Mouse (Mus musculus): ENCODE data around the gene Rai1. TPM values are rescaled to one million over a fixed set of nuclear protein-coding genes. Genes with fewer than 3 reads are reported as not detected.

Gene Rai1
- total and polyA plus RNA-seq, 2 experiments, result 2.7 to 12.9 TPM

- Histone ChIP-seq H3K4me1 (ENCODE audit: control insufficient read depth, insufficient read depth, low read length) (no peaks in the 10 kb centered on the region), H3K79me2 (ENCODE audit: control insufficient read depth, insufficient read depth, low read length) (no peaks in the 10 kb centered on the region), H3K36me3 (ENCODE audit: control insufficient read depth, insufficient read depth, low read length) (no peaks in the 10 kb centered on the region), H3K9ac (ENCODE audit: low read depth, low read length) (no peak overlapping the region), H3K4me3 (ENCODE audit: insufficient read depth, low read depth, low read length) (no peak overlapping the region), H3K27me3 (ENCODE audit: control insufficient read depth, insufficient read depth, low read length) (no peaks in the 10 kb centered on the region), H3K27ac (replicated peaks; ENCODE audit: insufficient read depth, low read depth, low read length) (no peak overlapping the region)
- DNase-seq (ENCODE audit: extremely low read depth, low read depth, low spot score), result no peak
- 89% methylated on average over 21 of the region's 21 CpGs for WGBS
- TF ChIP-seq POLR2A (IDR thresholded peaks at IDR 0.05; ENCODE audit: extremely low read depth, insufficient read depth, low read length) (no peak), CTCF (IDR thresholded peaks at IDR 0.05; ENCODE audit: low read depth, low read length) (no peak)
Observed at GRCm38 (mm10) chr11:60189501-60190040, 84.8 kb downstream of the Rai1 start.

GRCm38 (mm10) chr11:60190055-60190641 lies 85.3 kb downstream of the Rai1 start:
- Histone ChIP-seq H3K36me3 (ENCODE audit: control insufficient read depth, insufficient read depth, low read length) (no peaks in the 10 kb centered on the region), H3K79me2 (ENCODE audit: control insufficient read depth, insufficient read depth, low read length) (no peaks in the 10 kb centered on the region), H3K4me1 (ENCODE audit: control insufficient read depth, insufficient read depth, low read length) (no peaks in the 10 kb centered on the region), H3K27me3 (ENCODE audit: control insufficient read depth, insufficient read depth, low read length) (no peaks in the 10 kb centered on the region), H3K4me3 (ENCODE audit: insufficient read depth, low read depth, low read length) (no peak overlapping the region), H3K9ac (ENCODE audit: low read depth, low read length) (no peak overlapping the region), H3K27ac (replicated peaks; ENCODE audit: insufficient read depth, low read depth, low read length) (no peak overlapping the region)
- no peak for DNase-seq (ENCODE audit: extremely low read depth, low read depth, low spot score)
- no peak for TF ChIP-seq POLR2A (IDR thresholded peaks at IDR 0.05; ENCODE audit: extremely low read depth, insufficient read depth, low read length)
- no peak for TF ChIP-seq CTCF (IDR thresholded peaks at IDR 0.05; ENCODE audit: low read depth, low read length)
- whole genome bisulfite sequencing, result 95% methylated on average over 17 of the region's 17 CpGs

- Histone ChIP-seq H3K27ac (replicated peaks; ENCODE audit: insufficient read depth, low read depth, low read length) (no peak overlapping the region), H3K36me3 (ENCODE audit: control insufficient read depth, insufficient read depth, low read length) (no peaks in the 10 kb centered on the region), H3K27me3 (ENCODE audit: control insufficient read depth, insufficient read depth, low read length) (no peaks in the 10 kb centered on the region), H3K9ac (ENCODE audit: low read depth, low read length) (no peak overlapping the region), H3K79me2 (ENCODE audit: control insufficient read depth, insufficient read depth, low read length) (no peaks in the 10 kb centered on the region), H3K4me1 (ENCODE audit: control insufficient read depth, insufficient read depth, low read length) (no peaks in the 10 kb centered on the region), H3K4me3 (ENCODE audit: insufficient read depth, low read depth, low read length) (no peak overlapping the region)
- TF ChIP-seq CTCF (IDR thresholded peaks at IDR 0.05; ENCODE audit: low read depth, low read length), result no peak
- TF ChIP-seq POLR2A (IDR thresholded peaks at IDR 0.05; ENCODE audit: extremely low read depth, insufficient read depth, low read length), result no peak
- DNase-seq (ENCODE audit: extremely low read depth, low read depth, low spot score), result no peak
- 64% methylated on average over 6 of the region's 6 CpGs for WGBS
Observed at GRCm38 (mm10) chr11:60192534-60192933, 87.7 kb downstream of the Rai1 start.

- no peak for TF ChIP-seq CTCF (IDR thresholded peaks at IDR 0.05; ENCODE audit: low read depth, low read length)
- TF ChIP-seq POLR2A (IDR thresholded peaks at IDR 0.05; ENCODE audit: extremely low read depth, insufficient read depth, low read length), result no peak
- DNase-seq (ENCODE audit: extremely low read depth, low read depth, low spot score), result no peak
- 88% methylated on average over 4 of the region's 4 CpGs for WGBS
- Histone ChIP-seq H3K79me2 (ENCODE audit: control insufficient read depth, insufficient read depth, low read length) (no peaks in the 10 kb centered on the region), H3K4me3 (ENCODE audit: insufficient read depth, low read depth, low read length) (no peak overlapping the region), H3K4me1 (ENCODE audit: control insufficient read depth, insufficient read depth, low read length) (no peaks in the 10 kb centered on the region), H3K9ac (ENCODE audit: low read depth, low read length) (no peak overlapping the region), H3K36me3 (ENCODE audit: control insufficient read depth, insufficient read depth, low read length) (no peaks in the 10 kb centered on the region), H3K27me3 (ENCODE audit: control insufficient read depth, insufficient read depth, low read length) (no peaks in the 10 kb centered on the region), H3K27ac (replicated peaks; ENCODE audit: insufficient read depth, low read depth, low read length) (no peak overlapping the region)
Observed at GRCm38 (mm10) chr11:60193556-60193955, 88.7 kb downstream of the Rai1 start.

GRCm38 (mm10) chr11:60195108-60195507 lies 90.3 kb downstream of the Rai1 start:
- peak; percentile 31 for DNase-seq (ENCODE audit: extremely low read depth, low read depth, low spot score)
- no peaks in the 10 kb centered on the region for H3K27me3 ChIP-seq (ENCODE audit: control insufficient read depth, insufficient read depth, low read length)
- no peaks in the 10 kb centered on the region for H3K79me2 ChIP-seq (ENCODE audit: control insufficient read depth, insufficient read depth, low read length)
- H3K9ac ChIP-seq (ENCODE audit: low read depth, low read length), result no peak overlapping the region
- TF ChIP-seq POLR2A (IDR thresholded peaks at IDR 0.05; ENCODE audit: extremely low read depth, insufficient read depth, low read length) (no peak), CTCF (IDR thresholded peaks at IDR 0.05; ENCODE audit: low read depth, low read length) (peak; percentile 53)
- no peak overlapping the region for H3K27ac ChIP-seq (replicated peaks; ENCODE audit: insufficient read depth, low read depth, low read length)
- peaks cover 8% of the 10 kb centered on the region for H3K36me3 ChIP-seq (ENCODE audit: control insufficient read depth, insufficient read depth, low read length)
- H3K4me3 ChIP-seq (ENCODE audit: insufficient read depth, low read depth, low read length), result no peak overlapping the region
- H3K4me1 ChIP-seq (ENCODE audit: control insufficient read depth, insufficient read depth, low read length), result no peaks in the 10 kb centered on the region

- DNase-seq (ENCODE audit: extremely low read depth, low read depth, low spot score), result no peak
- no peaks in the 10 kb centered on the region for H3K79me2 ChIP-seq (ENCODE audit: control insufficient read depth, insufficient read depth, low read length)
- TF ChIP-seq CTCF (IDR thresholded peaks at IDR 0.05; ENCODE audit: low read depth, low read length) (no peak), POLR2A (IDR thresholded peaks at IDR 0.05; ENCODE audit: extremely low read depth, insufficient read depth, low read length) (no peak)
- 52% methylated on average over 5 of the region's 5 CpGs for WGBS
- H3K27me3 ChIP-seq (ENCODE audit: control insufficient read depth, insufficient read depth, low read length), result no peaks in the 10 kb centered on the region
- H3K27ac ChIP-seq (replicated peaks; ENCODE audit: insufficient read depth, low read depth, low read length), result no peak overlapping the region
- peaks cover 15% of the 10 kb centered on the region for H3K36me3 ChIP-seq (ENCODE audit: control insufficient read depth, insufficient read depth, low read length)
- H3K9ac ChIP-seq (ENCODE audit: low read depth, low read length), result no peak overlapping the region
- no peaks in the 10 kb centered on the region for H3K4me1 ChIP-seq (ENCODE audit: control insufficient read depth, insufficient read depth, low read length)
- H3K4me3 ChIP-seq (ENCODE audit: insufficient read depth, low read depth, low read length), result no peak overlapping the region
Observed at GRCm38 (mm10) chr11:60196344-60196743, 91.5 kb downstream of the Rai1 start.
